Mouse (Mus musculus): ENCODE measurements around the gene Zer1.
A peak's percentile ranks its signal among the peaks of the same experiment; 100 is the strongest.

The Zer1 gene

GRCm38 (mm10) chr2:30123729-30124471 lies 485 bp downstream of the Zer1 start:
- no peak for DNase-seq

- no peak for DNase-seq
Observed at GRCm38 (mm10) chr2:30122766-30123165, 1.6 kb downstream of the Zer1 start.

DNA sequence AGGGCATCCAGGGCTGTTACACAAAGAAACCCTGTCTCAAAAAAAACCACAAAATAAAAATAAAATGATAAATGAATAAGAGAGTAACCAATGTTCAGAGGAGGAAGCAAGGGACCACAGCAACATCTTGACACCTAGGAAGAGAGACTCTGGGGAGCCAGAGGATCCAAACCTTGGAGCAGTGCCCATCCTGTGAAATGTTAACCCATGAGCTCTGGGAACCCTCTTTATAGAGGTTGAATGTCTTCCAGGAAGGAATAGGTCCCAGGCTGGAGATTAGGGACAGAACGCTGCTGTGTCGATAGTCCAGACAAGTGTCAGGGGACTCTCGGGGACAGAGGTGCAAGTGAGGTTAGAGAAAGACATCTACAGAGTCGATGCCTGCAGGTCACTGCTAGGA lies 4.1 kb downstream of the Zer1 start:
- no peak for DNase-seq

- peak in 1 of 2 experiments; percentile 34 for DNase-seq
Observed at GRCm38 (mm10) chr2:30119641-30120051, 4.7 kb downstream of the Zer1 start.

DNA sequence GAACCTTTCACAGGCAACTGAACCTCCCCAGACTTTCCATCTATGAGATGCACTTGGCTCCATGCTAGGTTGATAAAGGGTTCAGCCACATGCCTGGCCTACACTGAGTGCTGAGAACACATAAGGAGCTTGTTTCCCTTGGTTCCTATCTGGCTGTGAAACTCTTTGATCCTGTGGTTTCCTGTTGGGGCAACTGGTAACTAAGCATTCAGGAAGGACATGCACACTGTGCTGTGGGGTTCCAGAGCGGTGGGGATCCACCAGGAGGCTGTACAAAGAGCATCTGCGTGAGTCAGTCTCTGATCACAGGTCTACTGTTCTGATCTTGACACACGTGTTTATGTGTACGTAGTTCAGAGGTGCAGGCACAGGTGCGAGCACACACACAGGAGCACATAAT lies 11.8 kb downstream of the Zer1 start:
- no peak for DNase-seq

DNA sequence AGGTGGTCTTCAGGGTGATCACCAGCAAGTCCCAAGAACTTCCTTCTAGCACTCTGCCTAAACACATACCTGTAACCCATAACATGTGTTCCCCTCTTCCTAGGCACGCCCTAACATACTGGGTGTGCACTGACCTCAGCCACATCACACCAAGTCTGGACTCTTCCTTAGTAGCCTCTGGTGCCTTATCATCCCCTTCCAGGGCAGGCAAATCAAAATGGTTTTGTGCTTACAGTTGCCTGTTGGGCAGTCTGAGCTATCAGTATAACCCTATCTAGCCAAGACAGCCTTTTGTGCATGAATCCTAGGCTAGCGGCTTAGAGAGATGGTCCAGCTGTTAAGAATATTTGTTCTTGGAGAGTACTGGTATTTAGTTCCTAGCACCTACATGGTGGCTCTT lies 12.9 kb downstream of the Zer1 start:
- DNase-seq, result no peak

- DNase-seq, result no peak
Observed at GRCm38 (mm10) chr2:30108260-30108659, 16.1 kb downstream of the Zer1 start.

DNA sequence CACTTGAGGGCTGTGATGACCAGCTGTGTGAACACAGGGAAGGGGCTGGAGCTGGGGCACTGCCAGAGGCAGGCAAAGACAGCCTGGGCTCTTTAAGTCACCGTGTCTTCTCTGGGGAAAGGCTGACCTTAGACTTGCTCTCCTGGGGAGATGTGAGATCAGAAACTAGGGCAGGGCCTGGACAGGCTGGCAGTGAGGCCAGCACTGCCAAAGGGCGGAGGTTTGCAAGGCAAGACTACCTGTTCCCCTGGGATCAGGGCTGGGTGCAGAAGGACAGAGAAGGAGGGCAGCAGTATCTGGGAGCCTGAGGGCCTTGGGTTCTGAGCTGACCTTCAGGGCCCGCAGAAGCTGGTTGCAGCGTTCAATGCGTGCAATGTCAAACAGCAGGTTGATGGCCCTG lies 16.7 kb downstream of the Zer1 start:
- no peak for DNase-seq

- peak; percentile 48 to 69 for DNase-seq
Observed at GRCm38 (mm10) chr2:30106364-30106763, 18.0 kb downstream of the Zer1 start.

- peak in 1 of 2 experiments; percentile 17 for DNase-seq
Observed at GRCm38 (mm10) chr2:30100214-30100613, 24.2 kb downstream of the Zer1 start.

DNA sequence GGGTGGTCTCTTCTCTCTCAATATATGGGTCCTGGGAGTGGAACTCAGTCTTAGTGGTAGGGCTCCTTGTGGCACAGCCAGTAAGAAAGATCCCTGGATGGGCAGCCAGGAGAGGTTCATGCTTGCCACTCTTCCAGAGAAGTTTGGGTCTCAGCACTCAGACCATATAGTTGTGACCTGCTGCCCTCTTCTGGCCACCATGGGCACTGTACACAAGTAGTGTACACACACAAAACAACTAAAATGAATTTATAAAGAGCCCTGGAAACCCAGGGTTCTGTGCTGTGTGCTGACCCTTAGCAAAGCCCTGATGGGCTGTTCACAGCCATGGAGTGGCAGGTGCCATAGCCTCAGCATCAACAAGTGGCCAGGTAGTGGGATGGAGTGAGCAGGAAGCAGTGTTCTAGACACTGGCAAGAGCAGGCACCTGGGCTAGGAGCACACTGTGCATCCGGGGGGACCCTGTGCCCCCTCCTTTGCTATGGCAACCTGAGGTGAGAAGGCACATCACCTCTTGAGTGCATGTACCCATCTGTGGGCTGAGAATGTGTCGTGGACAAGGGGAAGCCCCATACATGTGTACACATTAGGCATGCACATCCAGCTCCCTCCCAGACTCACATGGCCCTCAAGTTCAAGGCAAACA lies 28.4 kb downstream of the Zer1 start:
- DNase-seq, result peak; percentile 49 to 75

DNA sequence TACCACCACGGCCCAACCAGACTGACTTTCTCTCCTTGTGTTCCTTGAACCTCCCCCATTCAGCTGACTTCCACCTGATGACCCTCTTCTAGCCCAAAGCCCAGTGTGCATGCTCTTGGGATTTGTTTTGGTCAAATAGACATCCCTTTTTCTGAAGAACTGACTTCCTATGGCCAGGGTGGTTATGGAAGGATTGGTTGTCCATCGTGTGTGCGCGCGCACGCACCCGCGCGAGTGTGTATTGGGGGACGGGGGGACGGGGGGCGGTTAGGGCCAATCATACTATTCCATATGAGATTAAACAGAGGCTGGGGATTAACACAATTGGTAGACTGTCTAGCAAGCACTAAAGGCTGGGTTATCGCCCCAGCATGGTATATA lies 30.2 kb downstream of the Zer1 start:
- DNase-seq, result peak in 1 of 2 experiments; percentile 21

GRCm38 (mm10) chr2:30093471-30094207 lies 30.7 kb downstream of the Zer1 start, which contains the start of gene Zdhhc12:
TSS of gene Zdhhc12 (minus strand) at chr2:30093648.
- DNase-seq, result peak; percentile 96 to 99

DNA sequence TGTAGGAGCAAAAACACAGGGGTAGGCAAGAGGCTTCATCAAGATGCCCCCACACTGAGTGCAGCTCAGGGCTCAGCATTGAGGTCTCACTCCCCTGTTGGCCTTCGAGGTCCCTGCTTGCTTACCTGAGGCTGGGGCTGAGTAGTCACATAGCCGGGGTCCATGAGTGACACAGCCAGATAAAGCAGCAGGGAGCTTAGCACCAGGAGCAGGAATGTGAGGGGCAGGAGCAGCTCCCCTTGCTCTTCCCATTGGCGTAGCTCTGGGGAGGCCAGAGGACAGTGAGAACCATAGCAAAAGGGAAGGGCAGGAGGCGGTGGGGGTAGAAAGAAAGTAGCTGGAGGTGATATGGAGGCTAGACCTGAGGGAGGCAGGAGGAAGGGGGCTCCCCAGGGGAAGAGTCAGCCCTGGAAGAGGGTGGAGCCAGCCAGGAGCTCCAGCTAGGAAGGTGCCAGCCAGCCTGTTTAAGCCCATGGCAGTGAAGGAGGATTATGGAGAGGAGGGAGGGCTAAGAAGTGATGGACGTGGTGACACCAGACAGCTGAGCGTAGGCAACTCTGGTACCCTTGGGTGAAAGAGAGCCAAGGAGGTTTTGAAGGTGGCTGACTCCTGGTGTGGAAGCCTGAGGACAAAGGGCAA lies 32.0 kb downstream of the Zer1 start:
- DNase-seq, result peak in 1 of 2 experiments; percentile 21

- DNase-seq, result peak in 1 of 2 experiments; percentile 20
Observed at GRCm38 (mm10) chr2:30091521-30091920, 32.9 kb downstream of the Zer1 start.

- no peak for DNase-seq
Observed at GRCm38 (mm10) chr2:30087310-30087709, 37.1 kb downstream of the Zer1 start.

GRCm38 (mm10) chr2:30084632-30085031 lies 39.8 kb downstream of the Zer1 start:
- DNase-seq, result peak in 1 of 2 experiments; percentile 20

GRCm38 (mm10) chr2:30084113-30084512 lies 40.3 kb downstream of the Zer1 start:
- DNase-seq, result no peak

- DNase-seq, result no peak
Observed at GRCm38 (mm10) chr2:30080181-30080800, 44.1 kb downstream of the Zer1 start.

DNA sequence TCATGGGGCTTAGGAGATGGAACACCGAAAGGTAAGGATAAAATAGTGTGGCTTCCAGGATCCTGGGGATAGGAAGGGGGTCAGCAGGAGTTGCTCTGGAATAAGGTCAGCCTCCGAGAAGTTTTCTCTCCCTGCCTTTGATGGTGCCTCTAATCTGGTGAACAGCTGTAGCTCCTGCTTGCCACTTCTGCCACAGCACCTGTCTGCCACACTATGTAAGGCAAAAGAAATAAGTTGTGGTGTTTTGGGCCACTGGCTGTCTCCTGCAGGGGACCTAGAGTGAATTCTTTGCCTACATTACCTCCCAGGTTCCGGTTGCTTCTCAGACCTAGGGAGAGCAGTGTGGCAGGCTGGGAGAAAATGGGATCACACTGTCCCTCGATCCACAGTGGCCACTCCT lies 45.6 kb downstream of the Zer1 start:
- no peak for DNase-seq

- peak; percentile 62 to 82 for DNase-seq
Observed at GRCm38 (mm10) chr2:30078349-30078712, 46.1 kb downstream of the Zer1 start.

- DNase-seq, result peak; percentile 92 to 93
Observed at GRCm38 (mm10) chr2:30077502-30078348, 46.7 kb downstream of the Zer1 start, which contains the start of gene Pkn3. TSS of gene Pkn3 (plus strand) at chr2:30077684.
